Mouse (Mus musculus) testis, adult 2 months (tissue): Measurements from ENCODE around the gene Mrps18b. TPM values are rescaled to one million over a fixed set of nuclear protein-coding genes. Genes with fewer than 3 reads are reported as not detected.

ENCODE experiments used
- H3K27ac ChIP-seq: fragments of 200-500 bp; 2 replicates; pipeline ENCODE4 v1.5.1; 2012; ENCODE audit warnings: low read depth, low read length; ENCODE audit not compliant: control insufficient read depth, insufficient read depth
- H3K27me3 ChIP-seq: fragments of 200-500 bp; 2 replicates; pipeline ENCODE4 v1.6.1; 2012; ENCODE audit warnings: mild to moderate bottlenecking, low read length, moderate library complexity; ENCODE audit not compliant: control insufficient read depth, insufficient read depth
- H3K36me3 ChIP-seq: fragments of 200-500 bp; 2 replicates; pipeline ENCODE4 v1.6.1; 2012; ENCODE audit warnings: mild to moderate bottlenecking, low read length; ENCODE audit not compliant: control insufficient read depth, insufficient read depth
- H3K4me1 ChIP-seq: fragments of 200-500 bp; 2 replicates; pipeline ENCODE4 v1.6.1; 2012; ENCODE audit warnings: low read length; ENCODE audit not compliant: control insufficient read depth, insufficient read depth
- H3K4me3 ChIP-seq: fragments of 200-500 bp; 2 replicates; pipeline ENCODE4 v1.5.1; 2012; ENCODE audit warnings: low read depth, mild to moderate bottlenecking, low read length, moderate library complexity, mixed read lengths; ENCODE audit not compliant: control insufficient read depth
- CTCF ChIP-seq: fragments of 200-500 bp; IDR thresholded peaks from 2 replicates; pipeline ENCODE4 v1.5.1; 2012; ENCODE audit warnings: low read depth, mild to moderate bottlenecking, inconsistent platforms, low read length, moderate library complexity; ENCODE audit not compliant: control insufficient read depth, insufficient read depth, insufficient replicate concordance
- POLR2A ChIP-seq: fragments of 200-500 bp; IDR thresholded peaks from 2 replicates; pipeline ENCODE4 v1.6.1; 2012; ENCODE audit warnings: low read depth, mild to moderate bottlenecking, inconsistent platforms, low read length, moderate library complexity; ENCODE audit not compliant: control insufficient read depth
- polyA plus RNA-seq: library from polyadenylated mRNA; depleted of rRNA; stranded (reverse); fragments of >200 nt; gene quantifications from 2 replicates; pipeline ENCODE4 v1.2.3, GENCODE M21; 2012; rRNA removed

Gene Mrps18b
- polyA plus RNA-seq, 1 experiment = 81.8 TPM

GRCm38 (mm10) chr17:35866911-35867890 lies 49.0 kb downstream of the Mrps18b start:
- peaks cover 39% of the 10 kb centered on the region for H3K4me1 ChIP-seq
- no peaks in the 10 kb centered on the region for H3K36me3 ChIP-seq
- peak overlapping the region; percentile 92 for H3K4me3 ChIP-seq
- H3K27me3 ChIP-seq = peaks cover 9% of the 10 kb centered on the region
- H3K27ac ChIP-seq = peak overlapping the region; percentile 88
- TF ChIP-seq POLR2A = no peak
- no peak for TF ChIP-seq CTCF

GRCm38 (mm10) chr17:35866281-35866831 lies 49.8 kb downstream of the Mrps18b start:
- Histone ChIP-seq H3K4me3 (peak overlapping the region; percentile 92), H3K4me1 (peaks cover 39% of the 10 kb centered on the region), H3K36me3 (no peaks in the 10 kb centered on the region), H3K27me3 (peaks cover 9% of the 10 kb centered on the region), H3K27ac (peak overlapping the region; percentile 91)
- TF ChIP-seq CTCF (no peak), POLR2A (no peak)

GRCm38 (mm10) chr17:35865481-35866280 lies 50.5 kb downstream of the Mrps18b start, which contains the start of gene Ppp1r18:
Ppp1r18 (plus strand) TSS chr17:35865593.
- TF ChIP-seq CTCF (no peak), POLR2A (peak; percentile 35; the same call in 1 of the 2 replicates)
- Histone ChIP-seq H3K27me3 (peaks cover 9% of the 10 kb centered on the region), H3K4me3 (peak within 1 kb of the TSS; percentile 92), H3K4me1 (peaks cover 43% of the 10 kb centered on the region), H3K27ac (peak within 1 kb of the TSS; percentile 91), H3K36me3 (no peaks in the 10 kb centered on the region)

DNA sequence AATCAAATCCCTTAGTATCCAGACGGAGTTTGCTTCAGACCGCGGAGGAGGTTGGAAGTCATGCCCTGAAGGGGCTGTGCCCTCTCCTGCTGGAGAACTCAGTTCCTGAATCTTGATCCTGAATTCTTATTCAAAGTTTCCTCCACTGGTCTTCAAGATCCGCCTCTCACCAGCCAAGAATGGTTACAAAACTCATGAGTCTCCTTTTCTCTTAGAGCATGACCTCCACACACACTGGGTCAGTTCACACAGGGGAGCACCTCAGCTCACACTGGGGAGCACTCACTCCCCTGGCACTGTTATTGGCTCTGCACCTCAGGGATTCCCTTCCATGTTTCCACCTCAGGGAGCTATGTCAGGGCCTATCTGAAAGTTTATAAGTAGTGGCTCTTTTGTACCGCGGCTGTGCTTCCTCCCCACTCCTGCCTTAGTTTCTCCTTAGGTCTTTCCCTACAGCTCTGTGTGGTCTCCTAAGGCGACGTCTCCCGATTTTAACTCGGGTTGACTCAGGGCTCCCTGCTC lies 51.3 kb downstream of the Mrps18b start:
- TF ChIP-seq POLR2A (no peak), CTCF (no peak)
- Histone ChIP-seq H3K4me1 (peaks cover 44% of the 10 kb centered on the region), H3K4me3 (peak overlapping the region; percentile 92), H3K27me3 (peaks cover 9% of the 10 kb centered on the region), H3K36me3 (no peaks in the 10 kb centered on the region), H3K27ac (peak overlapping the region; percentile 30; the same call in 1 of the 2 replicates)

DNA sequence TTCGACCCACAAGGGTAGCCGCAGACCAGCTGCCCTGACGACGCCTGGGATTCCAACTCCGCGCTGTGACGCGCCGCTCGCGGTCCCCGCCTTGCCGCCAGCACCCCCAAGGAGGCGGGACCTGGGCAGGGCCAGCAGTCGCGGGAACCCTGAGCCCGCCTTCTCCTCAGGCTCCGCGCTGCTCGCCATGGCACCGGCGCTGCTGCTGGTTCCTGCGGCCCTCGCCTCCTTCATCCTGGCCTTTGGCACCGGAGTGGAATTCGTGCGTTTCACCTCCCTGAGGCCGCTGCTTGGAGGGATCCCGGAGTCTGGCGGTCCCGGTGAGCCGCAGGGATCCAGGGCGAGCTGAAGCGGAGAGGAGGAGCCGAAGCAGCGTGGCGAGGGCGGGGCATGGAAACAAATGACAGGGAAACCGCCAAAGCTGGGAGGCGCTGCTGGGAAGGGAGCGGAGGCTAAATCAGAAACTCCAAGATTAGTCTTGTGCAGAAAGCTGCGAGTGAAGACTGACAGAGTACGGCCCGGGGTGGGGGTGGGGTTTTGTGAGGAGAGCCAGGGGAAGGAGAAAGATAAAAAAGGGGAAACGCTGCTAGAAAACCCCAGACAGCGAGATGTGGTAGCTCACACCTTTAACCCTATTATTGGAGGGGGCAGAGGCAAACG lies 54.9 kb downstream of the Mrps18b start, which contains the start of gene Nrm:
Nrm (plus strand) TSS at position 121 of the 660 bp plus-strand sequence.
- TF ChIP-seq POLR2A (peak; percentile 69), CTCF (no peak)
- peak within 1 kb of the TSS; percentile 89 for H3K4me3 ChIP-seq
- peaks cover 2% of the 10 kb centered on the region for H3K36me3 ChIP-seq
- H3K27ac ChIP-seq = peak within 1 kb of the TSS; percentile 84
- peaks cover 25% of the 10 kb centered on the region for H3K4me1 ChIP-seq
- peaks cover 5% of the 10 kb centered on the region for H3K27me3 ChIP-seq

DNA sequence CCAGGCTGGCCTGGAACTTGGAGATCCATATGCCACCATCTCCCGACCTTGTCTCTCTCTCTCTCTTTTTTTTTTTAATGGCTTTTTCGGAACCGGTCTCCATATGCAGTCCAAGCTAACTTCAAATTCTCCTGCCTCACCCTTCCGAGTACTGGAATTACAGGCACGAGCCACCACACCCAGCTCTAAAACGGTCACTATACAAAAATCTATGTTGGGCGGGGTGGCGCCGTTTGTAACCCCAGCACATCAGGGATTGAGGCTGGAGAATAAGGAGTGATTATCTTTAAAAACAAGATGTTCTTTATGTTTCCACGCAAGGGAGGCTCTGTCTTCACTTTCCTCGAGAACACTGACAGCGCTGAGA lies 55.4 kb downstream of the Mrps18b start:
- H3K27me3 ChIP-seq = peaks cover under 1% of the 10 kb centered on the region
- peaks cover 20% of the 10 kb centered on the region for H3K4me1 ChIP-seq
- peak overlapping the region; percentile 89 for H3K4me3 ChIP-seq
- H3K36me3 ChIP-seq = peaks cover 2% of the 10 kb centered on the region
- TF ChIP-seq POLR2A (no peak), CTCF (no peak)
- peak overlapping the region; percentile 84 for H3K27ac ChIP-seq

Other genes with a start within 250 kb of the Mrps18b start
- gene Vars2, start 248.8 kb downstream of the Mrps18b start, polyA plus RNA-seq = 9.5 and 9.8 TPM in 2 replicates
- gene Gtf2h4, start 242.7 kb downstream of the Mrps18b start, polyA plus RNA-seq = 29.4 and 33.7 TPM in 2 replicates
- 11.9 and 12.6 TPM in 2 replicates for gene Ddr1, start 211.8 kb downstream of the Mrps18b start, polyA plus RNA-seq
- 1.4 TPM in 2 replicates for gene Ier3, start 94.7 kb downstream of the Mrps18b start, polyA plus RNA-seq
- 13.7 and 14.1 TPM in 2 replicates for gene Flot1, start 93.2 kb downstream of the Mrps18b start, polyA plus RNA-seq
- gene Tubb5, start 78.1 kb downstream of the Mrps18b start, polyA plus RNA-seq = 54.0 and 59.4 TPM in 2 replicates
- 73.7 and 81.1 TPM in 2 replicates for gene Mdc1, start 74.9 kb downstream of the Mrps18b start, polyA plus RNA-seq
- 179 and 201 TPM in 2 replicates for gene Nrm, start 55.1 kb downstream of the Mrps18b start, polyA plus RNA-seq
- 34.1 and 36.8 TPM in 2 replicates for gene Ppp1r18, start 50.8 kb downstream of the Mrps18b start, polyA plus RNA-seq
- gene Dhx16, start 36.6 kb downstream of the Mrps18b start, polyA plus RNA-seq = 81.3 and 89.0 TPM in 2 replicates
- gene 2310061I04Rik, start 19.0 kb downstream of the Mrps18b start, polyA plus RNA-seq = 144 and 172 TPM in 2 replicates
- 158 and 171 TPM in 2 replicates for gene Atat1, start 6.3 kb downstream of the Mrps18b start, polyA plus RNA-seq
- 100 and 104 TPM in 2 replicates for gene Ppp1r10, start within 50 bp of the Mrps18b start, polyA plus RNA-seq
- 122 and 129 TPM in 2 replicates for gene Abcf1, start 53.4 kb upstream of the Mrps18b start, polyA plus RNA-seq
- gene Gnl1, start 63.5 kb upstream of the Mrps18b start, polyA plus RNA-seq = 109 and 114 TPM in 2 replicates
- 35.7 and 38.2 TPM in 2 replicates for gene Prr3, start 63.8 kb upstream of the Mrps18b start, polyA plus RNA-seq
- 0.07 and 0.17 TPM in 2 replicates for gene H2-T24, start 104.2 kb upstream of the Mrps18b start, polyA plus RNA-seq
- gene H2-T23, start 116.5 kb upstream of the Mrps18b start, polyA plus RNA-seq = 2.8 and 4.7 TPM in 2 replicates
- gene H2-T22, start 126.4 kb upstream of the Mrps18b start, polyA plus RNA-seq = 1.6 and 2.1 TPM in 2 replicates
- not detected in 2 replicates for gene Gm6034, start 126.6 kb upstream of the Mrps18b start, polyA plus RNA-seq
- 0.22 and 0.29 TPM in 2 replicates for gene Gm11127, start 142.0 kb upstream of the Mrps18b start, polyA plus RNA-seq
- gene Gm19684, start 205.3 kb upstream of the Mrps18b start, polyA plus RNA-seq = not detected in 2 replicates
- gene Gm7030, start 213.0 kb upstream of the Mrps18b start, polyA plus RNA-seq = not detected in 2 replicates